Mouse (Mus musculus) ES-E14 (cell line): ENCODE data around the gene Zfp362. TPM values are rescaled to one million over a fixed set of nuclear protein-coding genes. Genes with fewer than 3 reads are reported as not detected.

ENCODE experiments used
- DNase-seq: peaks from one replicate; pipeline ENCODE4 v3.0.0-alpha.2; 2013; ENCODE audit warnings: low read depth, low spot score
- H3K27ac ChIP-seq: 2 replicates; pipeline ENCODE4 v1.5.1; 2012; ENCODE audit warnings: low read depth, mild to moderate bottlenecking, low read length, moderate library complexity, mixed read lengths; ENCODE audit not compliant: poor library complexity, insufficient read depth, severe bottlenecking
- H3K36me3 ChIP-seq: 2 replicates; pipeline ENCODE4 v1.6.1; 2012; ENCODE audit warnings: mild to moderate bottlenecking, low read length, moderate library complexity, mixed read lengths; ENCODE audit not compliant: control insufficient read depth, poor library complexity, insufficient read depth, severe bottlenecking
- H3K4me1 ChIP-seq, 2 experiments: fragments of 150-350 bp in 1 of 2; sonication (generic) in 1 of 2; 2 replicates each; pipeline ENCODE4 v1.6.1; 2012; ENCODE audit warnings: low read length in 2 of 2, mild to moderate bottlenecking in 1 of 2, mixed read lengths in 1 of 2; ENCODE audit not compliant: control insufficient read depth in 2 of 2, insufficient read depth in 2 of 2, poor library complexity in 1 of 2
- H3K4me3 ChIP-seq, 2 experiments: fragments of 150-350 bp in 1 of 2; sonication (generic) in 1 of 2; 2 replicates each; pipeline ENCODE4 v1.5.1; 2012; ENCODE audit warnings: low read length in 2 of 2, low read depth in 1 of 2, mild to moderate bottlenecking in 1 of 2, mixed read lengths in 1 of 2; ENCODE audit not compliant: insufficient read depth in 1 of 2, poor library complexity in 1 of 2, severe bottlenecking in 1 of 2
- H3K9ac ChIP-seq: 2 replicates; pipeline ENCODE4 v1.6.1; 2012; ENCODE audit warnings: low read depth, mild to moderate bottlenecking, low read length, mixed read lengths; ENCODE audit not compliant: poor library complexity, insufficient read depth, severe bottlenecking
- H3K9me3 ChIP-seq: fragments of 150-350 bp; sonication (generic); 2 replicates; pipeline ENCODE4 v1.6.1; 2012; ENCODE audit warnings: low read depth, mild to moderate bottlenecking, low read length; ENCODE audit not compliant: control insufficient read depth, insufficient read depth
- CHD2 ChIP-seq: IDR thresholded peaks from 2 replicates; pipeline ENCODE4 v1.6.1; 2014; ENCODE audit warnings: mild to moderate bottlenecking, low read depth, low read length, inconsistent platforms
- HCFC1 ChIP-seq: IDR thresholded peaks from 2 replicates; pipeline ENCODE4 v1.6.1; 2012; ENCODE audit warnings: low read length, inconsistent platforms, borderline replicate concordance; ENCODE audit not compliant: insufficient read depth
- MAFK ChIP-seq: IDR thresholded peaks from 2 replicates; pipeline ENCODE4 v1.6.1; 2014; ENCODE audit warnings: mild to moderate bottlenecking, low read depth, low read length, inconsistent platforms; ENCODE audit not compliant: insufficient read depth
- ZC3H11A ChIP-seq: IDR thresholded peaks from 2 replicates; pipeline ENCODE4 v1.6.1; 2012; ENCODE audit warnings: low read depth, mild to moderate bottlenecking, inconsistent platforms, low read length, borderline replicate concordance
- ZNF384 ChIP-seq: IDR thresholded peaks from 2 replicates; pipeline ENCODE4 v1.6.1; 2012; ENCODE audit warnings: low read depth, low read length, inconsistent platforms
- in situ Hi-C, 2 experiments: fragments of 600-800 bp; cut with MboI; formaldehyde crosslinking; loops; one replicate each; pipeline ENCODE4 v1.15.1; 2025; ENCODE audit warnings: low sequenced_read_pairs in 2 of 2, inconsistent platforms in 1 of 2; ENCODE audit not compliant: unreplicated experiment in 2 of 2
- total RNA-seq: library from RNA; depleted of rRNA; stranded (reverse); fragments of 300-350 nt; gene quantifications from 2 replicates; pipeline ENCODE4 v1.2.3, GENCODE M21; 2012

Gene Zfp362
- total RNA-seq, 1 experiment: 1.5 TPM

- no peaks in the 10 kb centered on the region for H3K9me3 ChIP-seq
- H3K4me1 ChIP-seq: peaks cover 2% of the 10 kb centered on the region in 2 experiments; a peak in 1 of 4 replicates
- no peak for DNase-seq
- H3K4me3 ChIP-seq: no peak within 1 kb of the TSS
- in situ Hi-C loops: no loop called here
- no peak within 1 kb of the TSS for H3K27ac ChIP-seq
- no peak within 1 kb of the TSS for H3K9ac ChIP-seq
- H3K36me3 ChIP-seq: peaks cover 14% of the 10 kb centered on the region
- TF ChIP-seq ZNF384 (no peak), HCFC1 (no peak), MAFK (no peak), ZC3H11A (no peak), CHD2 (no peak)
Measured at GRCm38 (mm10) chr4:128755064-128755463, 50.8 kb downstream of the Zfp362 start, which contains the start of gene A3galt2. A3galt2 (plus strand) TSS chr4:128755364.

DNA sequence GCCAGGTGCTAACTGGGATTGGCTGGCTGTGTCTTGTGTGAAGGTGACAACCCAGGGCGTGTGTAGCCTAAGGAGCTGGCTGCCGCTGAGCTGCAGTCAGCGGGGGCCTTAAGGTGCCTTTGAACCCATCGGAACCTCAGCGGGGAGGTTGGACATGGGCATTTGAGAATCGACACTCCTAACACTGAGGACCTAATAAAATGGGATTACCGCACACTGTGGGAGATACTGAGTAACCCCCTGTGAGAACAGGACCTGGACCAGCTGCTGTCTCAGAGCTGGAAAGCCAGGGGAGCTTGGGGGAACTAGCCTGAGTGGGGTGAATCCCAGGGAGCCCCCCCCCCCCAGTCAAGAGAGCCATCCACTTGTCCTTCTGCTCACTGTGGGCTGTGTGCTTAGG lies 52.3 kb downstream of the Zfp362 start:
- Histone ChIP-seq H3K4me3 (no peak overlapping the region), H3K9me3 (no peaks in the 10 kb centered on the region), H3K36me3 (peaks cover 20% of the 10 kb centered on the region), H3K9ac (no peak overlapping the region), H3K4me1 (peaks cover 2% of the 10 kb centered on the region in 2 experiments; a peak in 1 of 4 replicates), H3K27ac (no peak overlapping the region)
- no peak for DNase-seq
- TF ChIP-seq ZC3H11A (no peak), HCFC1 (no peak), ZNF384 (no peak), CHD2 (no peak)
- in situ Hi-C loops: no loop called here

DNA sequence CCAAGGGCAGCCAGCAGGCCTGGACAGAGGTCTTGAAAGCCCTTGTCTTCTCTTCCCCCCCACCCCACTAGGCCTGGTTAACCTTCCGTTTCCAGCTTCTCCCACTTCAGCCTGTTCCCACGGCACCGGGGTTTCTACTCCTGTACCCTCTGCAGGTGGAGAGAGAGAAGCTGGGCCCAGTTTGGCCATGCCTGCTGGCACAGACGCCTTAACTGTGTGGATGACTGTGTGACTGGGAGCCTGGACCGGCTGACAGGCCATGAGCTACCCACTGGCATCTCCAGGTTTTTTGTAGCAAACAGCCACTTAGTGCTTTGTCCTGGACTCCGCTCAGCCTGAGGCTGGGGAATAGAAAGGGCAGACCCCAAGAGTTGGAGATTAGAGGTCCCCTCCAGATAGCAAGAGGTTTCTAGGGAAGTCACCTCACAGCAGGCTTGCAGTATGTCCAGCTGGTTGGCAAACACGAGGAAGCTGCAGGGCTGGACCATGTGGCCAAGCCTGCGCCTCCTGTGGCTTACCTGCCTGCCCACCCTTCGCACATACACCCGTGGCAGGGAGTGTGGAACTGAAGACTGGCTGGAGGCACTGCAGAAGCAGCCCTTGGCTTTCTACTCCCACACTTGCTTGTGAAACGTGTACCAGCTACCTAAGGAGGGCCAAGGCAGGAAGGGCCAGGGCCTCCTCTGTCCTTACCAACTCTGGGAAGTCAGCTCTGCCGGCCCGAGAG lies 53.7 kb downstream of the Zfp362 start:
- H3K27ac ChIP-seq: no peak overlapping the region; the same call in 1 of the 2 replicates
- peaks cover 30% of the 10 kb centered on the region for H3K36me3 ChIP-seq
- H3K4me1 ChIP-seq: peaks cover 2% of the 10 kb centered on the region in 2 experiments; a peak in 1 of 4 replicates
- TF ChIP-seq HCFC1: no peak
- TF ChIP-seq ZNF384: no peak
- TF ChIP-seq MAFK: no peak
- TF ChIP-seq ZC3H11A: no peak
- TF ChIP-seq CHD2: no peak
- no peak overlapping the region for H3K9ac ChIP-seq
- in situ Hi-C loops: no loop called here
- no peaks in the 10 kb centered on the region for H3K9me3 ChIP-seq
- H3K4me3 ChIP-seq: no peak overlapping the region
- no peak for DNase-seq

- no peak overlapping the region for H3K9ac ChIP-seq
- in situ Hi-C loops: no loop called here
- peaks cover 2% of the 10 kb centered on the region in 2 experiments; a peak in 1 of 4 replicates for H3K4me1 ChIP-seq
- DNase-seq: no peak
- H3K4me3 ChIP-seq: no peak overlapping the region
- no peak overlapping the region for H3K27ac ChIP-seq
- H3K9me3 ChIP-seq: no peaks in the 10 kb centered on the region
- TF ChIP-seq MAFK (no peak), HCFC1 (no peak), ZC3H11A (no peak), CHD2 (no peak), ZNF384 (no peak)
- peaks cover 36% of the 10 kb centered on the region for H3K36me3 ChIP-seq
Measured at GRCm38 (mm10) chr4:128751006-128751405, 54.8 kb downstream of the Zfp362 start.

DNA sequence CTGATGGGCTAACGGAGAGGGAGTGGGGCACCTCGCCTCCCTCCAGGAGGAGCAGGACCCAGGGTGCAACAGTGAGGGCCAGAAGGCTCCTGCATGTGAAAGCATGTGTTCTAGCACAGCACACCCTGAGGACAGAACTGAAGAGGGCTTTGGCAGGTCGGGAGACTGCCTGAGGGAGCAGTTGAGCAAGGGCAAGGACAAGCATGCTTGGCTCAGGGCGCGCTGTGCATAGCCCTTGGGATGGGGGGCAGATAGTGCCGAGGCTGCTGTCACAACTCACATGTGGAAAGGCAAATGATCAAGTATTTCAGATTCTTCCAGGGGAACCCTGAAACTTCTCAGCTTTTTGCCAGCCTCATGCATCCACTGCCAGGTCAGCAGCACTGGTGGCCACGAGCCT lies 57.5 kb downstream of the Zfp362 start:
- no peak overlapping the region for H3K4me3 ChIP-seq
- H3K27ac ChIP-seq: no peak overlapping the region
- H3K36me3 ChIP-seq: peaks cover 54% of the 10 kb centered on the region
- DNase-seq: no peak
- in situ Hi-C loops: no loop called here
- H3K9me3 ChIP-seq: no peaks in the 10 kb centered on the region
- no peak for TF ChIP-seq CHD2
- TF ChIP-seq ZC3H11A: no peak
- TF ChIP-seq ZNF384: no peak
- TF ChIP-seq MAFK: no peak
- TF ChIP-seq HCFC1: no peak
- H3K9ac ChIP-seq: no peak overlapping the region
- H3K4me1 ChIP-seq: 0 out of 4 replicates have a peak, but pooled peaks cover 0 to 2% of the 10 kb centered on the region in 2 experiments
